Mouse (Mus musculus) MEL-GATA-1-ER (cell line): Measurements from ENCODE around the gene Tpp2.
"Not testable (repeated sequence)": the region's sequence is repeated elsewhere in the genome, so short reads cannot be mapped to it uniquely, and the experiment has no call there.

ENCODE experiments used
- DNase-seq: peaks from one replicate; pipeline ENCODE4 v3.0.0-alpha.2; 2012; ENCODE audit warnings: low read depth; ENCODE audit errors: extremely low read depth

Tpp2 gene

DNA sequence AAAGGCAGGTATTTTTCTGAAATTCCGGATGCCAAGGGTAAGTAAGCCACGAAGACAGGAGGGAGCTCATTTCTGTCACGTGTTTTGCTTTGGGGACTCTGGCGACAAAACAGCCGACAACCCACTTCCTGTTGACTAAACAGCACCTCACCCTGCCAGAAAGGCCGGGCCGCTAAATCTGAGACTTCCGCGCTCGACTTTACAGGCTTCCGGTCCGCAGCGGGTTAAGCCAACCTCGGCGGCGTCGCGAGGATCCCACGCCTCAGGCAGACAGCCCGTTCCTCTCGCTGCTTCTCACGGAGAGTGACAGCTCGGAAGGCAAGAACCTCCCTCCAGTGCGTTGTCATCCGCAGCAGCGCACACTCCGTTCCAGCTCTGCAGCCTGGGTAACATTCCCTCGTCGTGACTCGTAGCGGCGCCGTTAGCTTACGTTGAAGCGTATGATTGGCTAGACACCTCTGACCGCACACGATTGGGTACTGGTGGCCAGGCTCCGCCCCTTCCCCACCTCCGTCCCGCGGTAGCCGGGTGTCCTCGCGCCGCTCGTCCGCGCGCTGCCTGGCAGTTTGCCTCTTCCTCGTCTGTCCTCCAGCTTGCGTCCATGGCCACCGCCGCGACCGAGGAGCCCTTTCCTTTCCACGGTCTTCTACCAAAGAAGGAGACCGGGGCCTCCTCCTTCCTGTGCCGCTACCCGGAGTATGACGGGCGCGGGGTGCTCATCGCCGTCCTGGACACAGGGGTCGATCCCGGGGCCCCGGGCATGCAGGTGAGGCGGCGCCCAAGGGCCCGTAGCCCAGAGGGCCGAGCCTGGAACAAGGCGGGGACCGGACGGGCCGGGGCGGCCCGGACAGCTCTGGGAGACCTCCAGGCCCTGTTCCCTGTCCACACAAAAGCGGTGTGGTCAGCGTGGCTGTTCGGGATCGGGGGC lies at the start of gene Tpp2:
Gene Tpp2, plus strand, starts transcription at position 160 of the 928 bp plus-strand sequence.
- DNase-seq = peak; percentile 96

DNA sequence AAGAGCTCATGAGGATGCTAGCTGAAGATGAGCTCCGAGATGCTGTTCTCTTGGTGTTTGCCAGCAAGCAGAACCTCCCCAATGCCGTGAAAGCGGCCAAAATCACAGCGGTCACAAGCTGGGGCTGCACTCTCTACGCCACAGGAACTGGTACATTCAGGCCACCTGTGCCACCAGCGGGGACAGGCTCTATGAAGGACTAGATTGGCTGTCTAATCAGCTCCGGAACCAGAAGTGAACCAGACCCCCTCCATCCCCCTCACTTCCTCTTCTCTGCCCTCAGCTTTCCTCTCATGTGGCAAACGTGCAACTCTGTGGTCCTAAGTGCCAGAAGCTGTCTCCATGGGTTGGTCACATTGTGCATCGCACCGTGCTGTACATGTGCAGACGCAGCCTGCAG lies 45.1 kb upstream of the Tpp2 start:
- DNase-seq = not testable (repeated sequence)

DNA sequence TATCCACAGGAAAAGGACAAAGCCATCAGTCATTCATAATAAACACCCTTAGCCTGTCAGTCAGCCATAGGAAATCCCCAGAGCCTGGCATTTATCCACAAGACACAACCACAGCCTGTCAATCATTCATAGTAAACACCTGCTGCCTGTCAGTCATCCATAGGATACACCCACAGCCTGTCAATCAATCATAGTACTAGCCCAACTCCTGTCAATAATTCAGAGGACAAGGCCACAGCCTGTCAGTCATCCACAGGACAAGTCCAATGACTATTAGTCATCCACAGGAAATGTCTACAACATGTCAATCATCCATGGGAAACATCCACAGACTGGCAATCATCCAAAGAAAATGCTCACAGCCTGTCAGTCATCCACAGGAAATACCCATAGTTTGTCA lies 37.7 kb upstream of the Tpp2 start:
- DNase-seq = no peak

DNA sequence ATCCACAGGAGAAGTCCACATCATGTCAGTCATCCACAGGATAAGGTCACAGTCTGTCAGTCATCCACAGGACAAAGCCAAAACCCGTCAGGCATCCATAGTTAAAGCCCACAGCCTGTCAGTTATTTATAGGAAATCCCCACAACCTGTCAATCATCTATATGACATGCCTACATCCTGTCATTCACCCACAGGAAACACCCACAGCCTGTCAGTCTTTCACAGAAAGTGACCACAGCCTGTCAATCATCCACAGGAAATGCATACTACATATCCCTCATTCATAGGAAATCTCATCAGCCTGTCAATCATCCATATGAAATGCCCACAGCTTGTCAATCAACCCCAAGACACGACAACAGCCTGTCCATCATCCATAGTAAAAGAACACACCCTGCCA lies 36.3 kb upstream of the Tpp2 start:
- no peak for DNase-seq

DNA sequence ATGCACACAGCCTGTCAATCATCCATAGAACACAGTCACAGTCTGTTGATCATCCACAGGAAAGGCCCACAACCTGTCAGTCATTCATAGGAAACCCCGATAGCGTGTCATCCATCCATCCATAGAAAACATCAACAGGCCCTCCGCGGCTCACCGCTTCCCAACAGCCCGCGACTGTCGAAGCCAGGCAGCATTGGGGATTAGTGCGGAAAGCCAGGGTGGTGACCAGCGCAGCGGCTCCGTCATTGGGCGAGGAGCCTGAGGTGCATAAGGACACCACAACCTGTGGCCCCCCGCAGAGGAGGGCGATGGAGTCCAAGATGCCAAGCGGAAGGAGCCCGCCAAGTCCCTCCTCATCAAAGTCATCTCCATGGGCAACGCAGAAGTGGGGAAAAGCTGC lies 35.5 kb upstream of the Tpp2 start:
- DNase-seq = no peak

DNA sequence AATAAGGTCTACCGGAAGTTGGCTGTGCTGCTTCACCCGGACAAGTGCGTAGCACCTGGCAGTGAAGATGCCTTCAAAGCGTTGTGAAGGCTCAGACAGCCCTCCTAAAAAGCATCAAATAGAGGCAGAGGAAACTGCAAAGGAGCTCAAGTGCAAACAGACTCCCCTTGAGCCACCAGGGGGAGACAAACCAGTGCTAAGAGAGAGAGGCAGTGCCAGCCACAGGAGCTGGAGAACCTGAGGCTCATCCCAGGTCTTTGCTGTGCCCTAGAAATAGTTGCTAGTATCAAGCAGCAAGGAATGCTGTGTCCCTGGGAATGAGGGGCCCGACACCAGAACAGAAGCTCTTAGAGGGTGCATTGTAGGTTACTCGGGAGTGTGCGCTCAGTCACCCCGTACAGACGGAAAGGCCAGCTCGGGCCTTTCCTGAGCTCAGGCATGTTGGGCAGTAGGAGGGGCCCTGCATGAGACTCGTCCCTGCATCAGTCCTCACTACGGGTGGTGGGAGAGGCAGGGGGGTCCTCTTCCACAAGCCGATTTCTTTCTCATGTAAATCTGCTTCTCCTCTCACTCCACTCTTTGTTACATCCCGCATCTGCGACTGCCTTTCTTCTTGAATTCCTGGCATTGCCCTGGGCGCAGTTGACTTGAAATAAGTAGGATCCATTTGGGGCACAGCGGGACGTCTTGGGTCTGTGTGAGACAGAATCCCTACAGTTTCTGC lies 34.3 kb upstream of the Tpp2 start:
- DNase-seq = no peak

DNA sequence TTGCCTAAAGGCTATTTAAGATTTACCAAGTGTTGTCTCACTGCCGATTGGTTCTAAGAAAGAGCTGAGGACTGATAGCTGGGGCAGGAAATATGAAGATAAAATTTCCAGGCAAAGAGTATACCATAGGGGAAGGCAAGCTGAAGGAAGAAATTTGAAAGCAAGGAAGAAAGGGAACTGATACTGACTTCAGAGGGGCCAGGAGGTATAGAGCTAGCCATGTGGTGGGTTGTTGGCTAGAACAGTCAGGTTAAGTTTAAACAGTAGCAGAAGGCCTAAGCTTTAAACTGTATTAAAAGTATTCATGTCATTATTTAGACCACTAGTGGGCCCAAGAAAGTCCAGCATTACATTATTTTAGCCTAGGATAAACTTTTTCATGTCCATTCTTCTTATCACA lies 31.0 kb upstream of the Tpp2 start:
- DNase-seq = no peak

DNA sequence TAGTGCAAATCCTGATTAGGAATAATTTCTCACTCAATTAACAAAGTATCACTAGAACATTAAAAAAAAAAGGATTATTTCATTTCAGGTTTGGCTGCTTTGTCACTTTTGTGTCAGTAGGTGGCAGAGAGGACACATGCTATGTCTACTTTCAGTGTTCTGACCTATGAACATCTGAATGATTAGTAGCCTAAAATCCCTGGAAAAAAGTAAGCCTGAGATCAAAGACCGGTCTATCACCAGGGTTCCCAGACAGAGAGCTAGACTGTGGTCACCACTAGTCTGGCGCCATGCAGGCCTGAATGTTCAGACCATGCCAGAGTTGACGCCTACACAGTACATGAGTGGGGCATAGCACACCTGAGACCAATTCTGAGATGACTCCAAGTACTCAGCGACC lies 30.6 kb upstream of the Tpp2 start:
- no peak for DNase-seq

DNA sequence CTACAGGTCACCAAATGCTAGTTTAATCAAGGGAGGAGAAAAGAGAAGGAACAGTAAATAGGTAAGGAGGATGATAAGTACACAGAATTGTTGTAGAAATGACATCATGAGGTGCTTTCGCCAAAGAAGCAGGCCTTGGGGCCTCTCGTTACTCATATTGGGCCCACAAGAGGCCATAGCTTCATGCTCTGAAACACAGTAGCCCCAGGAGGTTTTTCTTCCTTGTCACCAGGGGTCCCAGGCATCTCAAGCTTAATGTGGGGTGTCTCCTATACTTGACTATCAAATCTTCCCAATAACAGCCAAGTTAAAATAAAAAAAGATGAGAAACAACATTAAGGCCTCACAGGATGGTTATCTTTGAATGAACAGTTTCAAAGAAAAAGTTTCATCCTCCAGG lies 18.0 kb upstream of the Tpp2 start:
- DNase-seq = no peak

DNA sequence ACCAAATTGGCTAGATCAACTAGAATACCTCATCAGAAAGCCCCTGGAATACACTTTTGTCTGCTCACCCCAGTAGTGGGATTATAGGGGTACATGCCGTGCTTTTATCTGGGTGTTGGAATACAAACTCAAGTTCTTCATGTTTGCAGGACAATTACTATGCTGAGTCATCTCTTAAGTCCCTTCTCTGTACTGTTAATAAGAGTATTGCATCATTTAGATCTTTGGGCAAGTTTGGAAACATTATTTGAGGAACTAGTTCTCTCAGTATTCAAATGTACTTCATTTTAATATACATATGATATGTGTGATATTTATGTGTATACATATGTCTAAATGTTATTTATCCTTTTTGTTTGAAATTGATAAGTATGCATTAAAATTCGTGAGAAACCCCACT lies 16.6 kb upstream of the Tpp2 start:
- DNase-seq = no peak

DNA sequence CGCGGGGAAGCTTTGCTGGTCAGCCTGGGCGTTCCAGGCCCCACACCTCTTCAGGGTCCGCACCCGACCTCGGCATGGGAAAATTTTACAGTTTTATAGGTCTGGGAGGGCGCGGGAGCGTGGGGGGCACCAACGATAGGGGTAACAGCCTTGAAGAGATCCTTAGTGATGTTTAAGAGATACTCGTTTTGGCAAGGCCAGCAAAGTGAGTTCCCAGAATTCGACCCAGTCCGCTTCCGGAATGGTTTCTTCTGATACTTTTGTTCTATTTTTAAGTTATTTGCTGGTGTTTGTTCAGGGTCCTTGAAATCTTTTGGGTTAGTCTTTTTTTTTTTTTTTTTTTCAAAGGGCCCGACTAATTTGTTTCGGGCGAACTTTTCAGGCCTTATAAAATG lies 966 bp downstream of the Tpp2 start:
- DNase-seq = peak; percentile 32

DNA sequence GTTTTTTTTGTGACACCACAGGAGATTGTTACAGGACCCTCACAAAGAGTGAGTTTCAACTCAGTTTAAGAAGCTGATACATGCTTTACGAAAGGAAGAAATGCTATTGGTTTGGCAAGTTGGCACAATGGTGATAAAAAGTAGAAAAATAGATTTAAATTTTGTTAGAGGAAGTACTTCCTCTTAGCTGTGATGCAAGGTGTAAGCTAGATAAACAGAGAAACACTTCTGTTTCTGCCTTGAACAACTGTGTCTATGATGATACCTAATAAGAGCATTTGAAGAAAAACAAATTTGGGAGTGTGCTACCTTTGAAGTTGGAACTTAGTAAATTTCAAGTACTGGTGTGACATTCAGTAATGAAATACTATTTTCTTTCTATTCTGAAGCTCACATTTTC lies 5.9 kb downstream of the Tpp2 start:
- DNase-seq = peak; percentile 27

DNA sequence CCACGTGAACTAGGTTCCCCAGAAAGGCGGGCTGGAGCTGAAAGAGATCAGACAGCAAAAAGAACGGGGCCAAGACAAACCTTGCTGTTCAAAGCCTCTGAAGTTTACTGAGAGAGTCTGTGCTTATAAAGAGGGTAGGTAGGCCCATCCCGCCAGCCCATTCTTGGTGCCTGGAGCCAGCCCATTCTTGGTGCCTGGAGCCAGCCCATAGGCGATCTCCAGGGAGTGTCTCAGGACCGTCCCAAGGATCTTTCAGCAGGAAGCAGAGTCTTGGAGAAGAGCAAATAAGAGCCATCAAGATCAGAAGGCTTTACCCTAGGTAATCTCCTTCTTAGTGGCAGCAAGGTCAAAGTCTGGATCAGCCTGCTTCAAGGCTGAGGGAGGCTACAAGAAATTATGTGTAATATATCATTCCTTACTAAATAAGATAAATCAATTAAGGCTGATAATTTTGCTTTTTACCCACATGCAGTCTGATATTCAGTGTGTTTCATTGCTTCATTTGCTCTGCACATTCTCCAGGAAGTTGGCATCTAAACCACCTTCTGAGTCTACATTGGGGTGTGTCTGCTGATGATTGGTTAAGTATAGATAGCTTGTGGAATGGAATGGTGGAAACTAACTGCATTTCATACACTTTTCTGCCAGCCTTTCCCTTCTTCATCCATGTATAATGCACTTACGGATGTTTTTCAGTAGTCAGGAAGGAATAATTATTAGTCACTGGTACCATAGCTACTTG lies 8.2 kb downstream of the Tpp2 start:
- DNase-seq = no peak

DNA sequence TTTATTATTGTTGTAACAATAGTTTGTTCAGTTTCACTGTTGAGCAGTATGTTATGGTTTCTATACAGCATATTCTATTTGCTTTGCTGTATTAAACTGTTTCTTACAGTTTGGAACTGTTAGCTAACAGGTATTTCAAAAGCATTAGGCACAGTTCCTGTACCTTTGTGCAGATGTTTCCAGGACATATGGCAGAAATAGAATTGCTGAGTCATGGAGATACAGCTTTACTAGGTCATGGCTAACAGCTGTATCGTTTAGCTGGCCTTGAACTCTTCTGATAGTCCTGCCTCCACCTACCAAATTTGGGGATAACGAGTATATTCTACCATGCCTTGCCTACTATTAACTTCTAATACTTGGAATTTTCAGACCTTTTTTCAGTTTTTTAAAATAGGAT lies 9.4 kb downstream of the Tpp2 start:
- DNase-seq = no peak

DNA sequence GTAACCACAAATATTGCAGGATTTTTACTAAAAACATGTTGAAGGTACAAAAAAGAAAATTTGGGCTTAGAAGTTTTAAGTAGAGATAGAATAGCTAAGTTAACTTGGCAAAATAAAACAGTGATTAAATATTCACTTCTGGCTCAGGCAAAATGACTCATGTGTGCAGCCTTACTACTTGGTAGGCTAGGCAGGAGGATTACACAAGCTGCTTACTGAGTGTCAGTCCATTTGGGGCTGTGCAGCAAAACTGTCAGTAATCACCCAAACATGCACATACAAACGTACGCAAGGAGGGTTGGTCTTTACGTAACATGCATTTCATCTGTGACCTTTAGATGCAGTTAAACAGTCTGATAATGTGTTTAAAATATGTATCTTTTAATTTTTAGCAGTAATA lies 20.2 kb downstream of the Tpp2 start:
- no peak for DNase-seq

DNA sequence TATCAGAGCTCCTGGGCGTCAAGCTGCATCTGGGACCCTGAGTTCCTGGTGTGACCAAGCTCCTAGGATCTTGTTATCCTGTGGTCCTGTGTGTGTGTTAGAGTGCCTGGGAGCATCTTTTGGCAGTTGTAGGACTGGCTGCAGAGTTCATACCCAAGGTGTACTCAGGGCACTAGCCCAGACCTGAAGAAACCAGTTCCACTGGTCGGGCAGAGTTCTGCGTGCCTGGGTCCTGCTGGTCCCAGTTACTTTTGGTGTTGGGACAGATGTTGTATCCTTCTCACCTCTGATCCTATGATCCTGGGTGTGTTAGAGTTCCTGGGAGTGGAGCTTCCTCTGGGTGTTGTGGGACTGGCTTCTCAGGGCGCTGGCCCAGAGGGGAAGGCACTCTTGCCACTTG lies 30.9 kb downstream of the Tpp2 start:
- DNase-seq = no peak

DNA sequence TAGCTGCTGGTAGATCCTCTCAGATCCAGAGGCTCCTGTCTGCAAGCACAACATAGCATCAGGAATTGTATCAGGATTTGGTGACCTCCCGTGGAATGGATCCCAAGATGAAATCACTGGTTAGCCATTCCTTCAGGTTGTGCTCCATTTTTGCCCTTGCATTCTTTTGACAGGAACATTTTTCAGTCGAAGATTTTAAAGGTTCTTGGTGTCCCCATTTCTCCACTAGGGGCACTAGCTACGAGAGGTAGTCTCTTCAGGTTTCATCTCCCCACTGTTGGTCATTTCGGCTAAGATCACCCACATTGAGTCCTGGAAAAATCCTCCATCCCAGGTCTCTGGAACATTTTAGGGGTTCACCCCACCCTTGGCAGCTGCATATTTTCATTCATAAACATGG lies 33.3 kb downstream of the Tpp2 start:
- no peak for DNase-seq

DNA sequence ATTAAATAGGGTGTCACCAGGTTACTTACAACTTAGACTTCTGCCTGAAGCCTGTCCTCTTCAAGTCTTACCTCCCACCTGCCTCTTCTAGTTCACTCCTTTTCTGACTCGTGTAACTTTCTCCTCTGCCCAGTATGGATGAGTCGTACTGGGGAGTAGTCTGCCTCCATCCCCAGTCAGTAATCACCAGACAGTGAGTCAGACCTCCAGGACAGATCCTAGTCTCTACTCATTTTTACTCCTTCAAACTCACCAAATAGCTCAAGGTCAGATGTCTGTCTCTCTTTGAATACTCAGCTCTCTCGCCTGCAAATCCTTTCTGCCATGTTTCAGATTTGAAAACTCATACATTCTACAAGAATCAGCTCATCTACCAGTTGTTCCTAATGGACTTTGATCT lies 35.9 kb downstream of the Tpp2 start:
- DNase-seq = no peak

DNA sequence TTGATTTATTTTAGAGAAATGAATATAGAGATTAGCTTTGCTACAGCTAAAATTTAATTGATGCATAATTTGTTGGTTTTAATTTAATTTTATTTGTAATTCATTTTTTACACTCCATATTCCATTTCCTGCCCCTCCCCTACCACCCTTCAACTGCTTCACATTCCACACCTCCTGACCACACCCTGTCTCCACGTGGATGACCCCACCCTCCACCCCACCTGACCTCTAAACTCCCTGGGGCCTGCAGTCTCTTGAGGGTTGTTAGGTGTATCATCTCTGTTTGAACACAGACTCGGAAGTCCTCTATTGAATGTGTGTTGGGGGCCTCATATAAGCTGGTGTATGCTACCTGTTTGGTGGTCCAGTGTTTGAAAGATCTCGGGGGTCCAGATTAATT lies 37.6 kb downstream of the Tpp2 start:
- DNase-seq = no peak

DNA sequence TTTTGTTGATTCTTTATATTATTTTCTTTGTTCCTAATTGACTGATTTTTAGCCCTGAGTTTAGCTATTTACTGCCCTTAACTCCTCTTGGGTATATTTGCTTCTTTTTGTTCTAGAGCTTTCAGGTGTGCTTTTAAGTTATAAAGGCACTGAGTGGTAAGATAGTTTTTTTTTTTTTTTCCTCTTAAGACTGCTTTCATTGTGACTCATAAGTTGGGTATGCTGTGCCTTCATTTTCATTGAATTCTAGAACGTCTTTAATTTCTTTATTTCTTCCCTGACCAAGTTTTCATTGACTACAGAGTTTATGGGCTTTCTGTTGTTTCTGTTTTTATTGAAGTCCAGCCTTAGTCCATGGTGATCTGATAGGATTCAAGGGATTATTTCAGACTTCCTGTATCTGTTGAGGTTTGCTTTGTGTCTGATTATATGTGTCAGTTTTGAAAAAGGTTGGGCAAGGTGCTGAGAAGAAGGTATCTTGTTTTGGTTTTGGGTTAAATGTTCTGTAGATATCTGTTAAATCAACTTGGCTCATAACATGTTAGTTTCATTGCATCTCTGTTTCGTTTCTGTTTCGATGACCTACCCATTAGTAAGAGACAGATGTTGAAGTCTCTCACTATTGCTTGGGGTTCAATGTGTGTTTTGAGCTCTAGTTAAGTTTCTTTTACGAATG lies 63.6 kb downstream of the Tpp2 start:
- DNase-seq = no peak

DNA sequence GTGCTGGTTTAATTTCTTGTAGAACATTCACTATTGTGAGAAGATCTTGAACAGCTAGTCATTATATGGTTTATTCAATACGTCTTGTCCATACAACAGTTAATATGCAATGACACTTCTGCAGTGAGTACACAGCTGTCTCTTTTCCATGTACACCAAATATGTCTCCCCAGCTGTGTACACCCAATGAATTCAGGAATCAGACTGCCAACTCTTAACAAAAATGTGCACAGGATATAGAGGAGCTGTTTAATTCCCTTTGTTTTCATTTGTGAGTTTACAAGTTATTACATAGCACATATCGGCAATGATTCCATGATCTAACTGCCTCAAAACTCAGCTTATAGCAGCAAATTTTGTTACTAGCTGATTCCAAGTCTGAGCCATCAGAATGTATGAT lies 71.1 kb downstream of the Tpp2 start:
- DNase-seq = no peak

DNA sequence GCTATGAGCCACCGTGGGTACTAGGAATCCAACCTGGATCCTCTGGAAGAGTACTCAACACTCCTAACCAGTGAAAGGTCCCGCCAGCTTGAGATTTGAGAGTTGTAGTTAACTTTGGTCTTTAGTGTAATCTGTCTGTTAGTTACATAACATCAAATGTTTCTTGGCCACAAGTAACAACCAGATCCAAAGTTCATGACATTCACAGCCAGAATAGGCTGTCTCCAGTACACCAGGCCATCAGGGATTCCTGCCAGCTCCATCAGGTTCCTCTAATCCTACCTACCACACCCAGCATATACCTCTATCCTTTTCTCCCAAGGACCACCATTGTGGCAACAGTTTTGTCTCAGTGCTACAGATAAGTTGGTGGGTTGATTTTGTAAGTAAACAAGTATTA lies 82.1 kb downstream of the Tpp2 start:
- DNase-seq = no peak
